Mouse (Mus musculus): ENCODE results near the gene Fignl2.

DNA sequence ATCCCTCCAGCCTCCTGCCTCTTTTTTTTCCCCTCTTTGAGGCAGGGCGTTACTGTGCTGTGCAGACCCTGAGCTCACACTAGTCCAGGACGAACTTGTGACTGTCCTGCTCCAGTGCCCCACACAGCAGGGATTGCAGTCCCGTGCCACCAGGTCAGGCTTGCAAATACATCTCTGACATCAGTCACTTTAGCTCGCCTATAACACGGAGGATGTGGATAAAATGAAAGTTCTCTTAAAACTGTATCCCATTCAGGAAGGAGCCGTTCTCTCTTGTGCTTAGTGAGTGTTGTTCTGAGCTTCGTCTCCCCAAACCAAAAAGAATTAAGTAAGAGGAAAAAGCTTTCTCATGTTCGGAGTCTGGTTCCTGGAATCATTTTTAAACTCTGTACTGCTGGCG lies 8.1 kb upstream of the Fignl2 start:
- no peak for TF ChIP-seq MYOD1 (IDR thresholded peaks at IDR 0.05; ENCODE audit: control insufficient read depth, insufficient read length, low read depth)
- no peak for TF ChIP-seq CTCF (IDR thresholded peaks at IDR 0.05; ENCODE audit: control insufficient read depth, insufficient read depth, insufficient read length)
- TF ChIP-seq USF1 (IDR thresholded peaks at IDR 0.05; ENCODE audit: low read depth): no peak
- TF ChIP-seq MYOG (IDR thresholded peaks at IDR 0.05; ENCODE audit: control insufficient read depth, extremely low read depth, insufficient read length): no peak
- TF ChIP-seq MAX (IDR thresholded peaks at IDR 0.05): no peak
- TF ChIP-seq CEBPB (IDR thresholded peaks at IDR 0.05; ENCODE audit: low read depth): no peak
- TF ChIP-seq FOSL1 (IDR thresholded peaks at IDR 0.05; ENCODE audit: insufficient read depth, low read length, poor library complexity, severe bottlenecking): no peak
